Mouse (Mus musculus) MN1 (cell line): ENCODE results near the gene Ahnak.
"Not testable (repeated sequence)": the region's sequence is repeated elsewhere in the genome, so short reads cannot be mapped to it uniquely, and the experiment has no call there.

Source experiments
- DNase-seq: peaks from one replicate; pipeline ENCODE4 v3.0.0-alpha.2; 2016; ENCODE audit warnings: low spot score

Ahnak gene

GRCm38 (mm10) chr19:9067292-9067691 lies 78.2 kb downstream of the Ahnak start:
- DNase-seq, result no peak

DNA sequence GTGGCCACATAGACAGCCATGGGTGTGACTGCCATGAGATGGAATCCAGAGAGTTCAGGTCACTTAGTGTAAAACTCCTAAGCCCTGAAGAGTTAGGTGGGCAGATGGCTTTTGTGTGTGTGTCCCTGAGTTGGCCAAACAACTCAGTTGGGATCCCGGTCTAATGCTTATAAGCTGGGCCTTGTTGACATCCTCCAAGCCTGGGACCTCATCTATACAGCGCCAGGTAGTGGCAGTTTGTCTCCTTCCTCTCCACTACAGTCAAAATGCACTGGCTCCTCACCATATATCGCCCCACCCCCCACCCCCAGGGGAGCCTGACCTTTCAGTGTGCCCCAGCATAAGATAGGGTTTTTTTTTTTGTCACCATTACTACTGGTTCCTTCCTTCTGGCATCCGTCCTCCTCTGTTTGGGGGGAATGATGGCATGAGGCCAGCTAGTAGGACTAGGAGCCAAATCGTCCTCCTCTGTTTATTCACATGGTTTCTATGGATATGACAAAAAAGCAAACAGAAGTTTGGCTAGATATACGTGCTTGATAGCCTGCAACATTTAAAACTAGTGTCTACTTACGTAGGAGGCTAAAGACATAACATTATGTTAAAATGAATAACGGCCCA lies 80.7 kb downstream of the Ahnak start:
- DNase-seq, result no peak

DNA sequence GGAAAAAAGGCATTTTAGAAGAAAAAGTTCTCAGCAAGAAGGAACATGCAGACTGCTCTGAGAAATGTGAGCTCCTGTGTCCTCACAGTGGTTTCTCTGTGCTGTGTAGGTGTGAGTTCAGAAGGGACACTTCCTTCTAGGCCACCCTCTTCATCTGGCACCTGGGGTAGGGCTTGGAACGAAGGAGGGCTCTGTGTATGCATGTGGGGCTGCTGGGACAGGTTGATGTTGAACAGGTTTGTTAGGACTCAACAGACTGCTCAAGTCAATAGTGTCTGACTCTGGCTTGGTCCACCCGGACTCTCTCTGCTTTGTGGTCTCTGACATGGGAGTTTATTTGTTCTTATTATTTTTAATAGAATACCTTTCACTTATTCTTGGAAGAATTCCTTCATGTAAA lies 81.2 kb downstream of the Ahnak start:
- DNase-seq, result no peak

GRCm38 (mm10) chr19:9071456-9072156 lies 82.5 kb downstream of the Ahnak start:
- peak; percentile 70 for DNase-seq

GRCm38 (mm10) chr19:9072157-9072530 lies 83.1 kb downstream of the Ahnak start:
- no peak for DNase-seq

GRCm38 (mm10) chr19:9073776-9074411 lies 84.8 kb downstream of the Ahnak start:
- DNase-seq, result peak; percentile 55

- DNase-seq, result no peak
Observed at GRCm38 (mm10) chr19:9074424-9074823, 85.3 kb downstream of the Ahnak start.

DNA sequence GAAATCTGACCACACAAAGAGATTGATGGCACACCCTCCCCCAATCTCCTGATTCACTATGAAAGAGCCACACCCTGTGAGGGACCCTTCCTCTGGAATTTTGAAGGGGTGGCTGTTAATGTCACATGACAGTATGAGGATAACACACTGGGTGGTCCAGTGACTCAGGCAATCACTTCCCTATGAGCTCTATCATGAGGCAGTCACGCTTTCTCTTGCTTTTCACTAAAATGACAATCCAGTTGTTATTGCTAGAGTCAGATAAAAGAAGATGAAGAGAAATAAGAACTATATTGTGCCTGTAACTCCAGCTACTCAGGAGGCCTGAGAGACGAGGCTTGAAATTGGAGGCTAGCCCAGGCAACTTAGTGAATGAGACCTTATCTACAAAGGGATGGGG lies 86.5 kb downstream of the Ahnak start:
- DNase-seq, result no peak

- DNase-seq, result no peak
Observed at GRCm38 (mm10) chr19:9076035-9076434, 87.0 kb downstream of the Ahnak start.

DNA sequence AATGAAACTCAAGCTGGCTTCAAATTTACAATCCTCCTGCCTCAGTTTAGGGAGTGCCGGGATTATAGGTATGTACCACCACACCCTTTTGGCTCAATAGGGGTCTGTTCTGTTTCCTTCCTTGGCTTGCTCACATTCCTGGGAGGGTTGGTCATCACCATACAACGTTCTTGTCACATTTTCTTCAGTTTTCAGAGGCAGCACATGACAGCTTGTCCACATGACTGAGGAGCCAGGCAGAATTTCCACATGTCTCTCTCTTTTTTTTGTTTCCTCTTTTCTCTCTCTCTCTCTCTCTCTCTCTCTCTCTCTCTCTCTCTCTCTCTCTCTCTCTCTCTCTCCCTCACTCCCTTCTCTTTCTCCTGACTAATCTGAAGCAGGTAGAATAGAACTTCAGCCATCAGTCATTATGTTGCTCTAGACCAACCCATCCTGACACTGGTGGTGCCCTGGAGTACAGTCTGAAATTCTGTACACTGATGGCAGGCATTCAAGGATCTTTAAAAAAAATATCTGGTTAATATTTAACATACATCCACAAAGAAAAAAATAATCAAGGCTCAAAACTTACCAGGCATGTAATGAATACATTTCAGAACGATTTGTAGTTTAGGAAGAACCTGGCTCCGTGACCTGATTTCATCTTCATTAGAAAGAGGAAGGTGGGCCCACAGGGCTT lies 88.0 kb downstream of the Ahnak start:
- no peak for DNase-seq

- peak; percentile 56 for DNase-seq
Observed at GRCm38 (mm10) chr19:9079916-9080315, 90.8 kb downstream of the Ahnak start.

GRCm38 (mm10) chr19:9081311-9082190 lies 92.5 kb downstream of the Ahnak start:
- no peak for DNase-seq

DNA sequence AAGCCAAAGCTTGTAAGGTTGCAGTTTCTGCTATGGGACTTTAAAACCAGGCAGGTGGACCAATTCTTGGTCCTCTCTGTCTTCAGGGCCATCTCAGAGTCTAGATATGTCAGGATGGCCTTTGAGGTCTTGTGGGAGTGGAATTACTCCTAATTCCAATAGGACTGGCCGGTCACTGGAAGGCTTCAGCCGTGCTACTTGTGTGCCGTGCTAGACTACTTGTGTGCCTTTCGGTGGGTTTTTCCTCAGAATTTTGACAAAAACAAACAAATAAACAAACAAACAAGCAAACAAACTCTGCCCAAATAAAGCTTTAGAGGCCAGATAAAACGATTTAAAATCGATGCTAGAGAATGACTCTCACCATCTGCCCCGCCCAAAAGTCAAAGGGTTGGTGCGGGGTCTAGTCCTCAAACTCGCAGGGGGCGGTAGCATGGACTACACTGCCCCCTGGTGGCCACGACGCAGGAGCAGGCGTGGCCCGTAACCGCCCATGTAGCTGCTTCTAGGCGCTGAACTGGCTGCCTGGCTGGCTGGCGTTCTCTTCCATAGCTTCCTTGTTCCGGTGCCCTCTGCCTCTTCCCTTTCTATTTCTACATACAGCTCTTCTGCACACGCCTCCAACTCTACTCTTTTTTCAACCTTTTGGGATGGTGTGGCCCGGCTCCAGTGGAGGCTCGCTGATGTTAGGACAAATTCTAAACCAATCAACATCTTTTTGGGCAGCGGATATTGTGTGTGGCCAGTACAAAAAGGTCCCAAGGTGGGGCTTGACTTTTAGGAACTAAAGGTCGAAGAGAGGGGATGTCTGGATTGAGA lies 93.3 kb downstream of the Ahnak start:
- DNase-seq, result peak; percentile 84

DNA sequence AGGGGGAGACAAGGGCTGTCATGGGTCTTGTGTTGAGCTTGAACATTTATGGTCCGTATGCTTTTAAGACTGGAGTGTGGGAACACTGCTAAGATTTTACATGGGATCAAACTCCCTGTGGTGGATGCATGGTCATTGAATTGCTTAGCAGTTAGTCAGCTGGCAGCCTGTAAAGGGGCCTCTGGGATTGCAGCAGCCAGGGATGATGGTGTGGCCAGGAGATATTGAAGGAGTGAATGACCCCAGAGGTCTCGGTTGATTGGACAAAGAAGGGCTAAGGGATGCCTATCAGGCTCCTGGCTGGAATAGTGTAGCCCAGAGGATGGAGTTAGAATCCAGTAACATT lies 93.9 kb downstream of the Ahnak start:
- DNase-seq, result no peak

DNA sequence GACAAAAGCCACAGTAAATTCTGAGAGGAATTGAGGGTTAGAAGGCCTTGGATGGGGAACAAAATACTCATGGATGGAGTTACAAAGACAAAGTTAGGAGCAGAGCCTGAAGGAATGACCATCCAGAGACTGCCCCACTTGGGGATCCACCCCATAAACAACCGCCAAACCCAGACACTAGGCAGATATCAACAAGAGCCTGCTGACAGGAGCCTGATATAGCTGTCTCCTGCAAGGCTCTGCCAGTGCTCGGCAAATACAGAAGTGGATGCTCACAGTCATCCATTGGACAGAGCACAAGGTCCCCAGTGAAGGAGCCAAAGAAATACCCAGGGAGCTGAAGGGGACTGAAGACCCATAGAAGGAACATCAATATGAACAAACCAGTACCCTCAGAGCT lies 94.8 kb downstream of the Ahnak start:
- DNase-seq, result not testable (repeated sequence)

- no peak for DNase-seq
Observed at GRCm38 (mm10) chr19:9087821-9088220, 98.7 kb downstream of the Ahnak start, which contains the start of gene Scgb1a1. Gene Scgb1a1, minus strand, starts transcription at chr19:9087958.

- DNase-seq, result no peak
Observed at GRCm38 (mm10) chr19:9090191-9090590, 101.1 kb downstream of the Ahnak start.

- DNase-seq, result no peak
Observed at GRCm38 (mm10) chr19:9090709-9091108, 101.6 kb downstream of the Ahnak start.

DNA sequence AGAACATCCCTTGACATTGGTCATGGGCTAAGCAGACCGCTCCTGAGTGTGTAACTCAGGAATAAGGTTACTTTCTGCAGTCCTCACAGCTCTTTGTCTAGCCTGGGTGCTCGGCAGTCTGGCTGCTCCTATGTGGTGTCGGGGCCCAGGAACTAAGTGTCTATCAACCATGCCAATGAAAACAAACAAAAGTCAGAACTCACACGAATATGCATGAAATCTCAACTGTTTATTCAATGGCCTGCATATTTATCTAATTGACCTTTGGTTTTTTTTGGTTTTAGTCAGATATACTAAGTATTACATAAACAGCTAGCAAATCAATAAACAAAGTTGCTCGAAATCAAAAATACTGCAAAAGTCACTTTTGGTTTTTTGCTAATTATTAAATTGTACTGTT lies 106.0 kb downstream of the Ahnak start:
- DNase-seq, result no peak

DNA sequence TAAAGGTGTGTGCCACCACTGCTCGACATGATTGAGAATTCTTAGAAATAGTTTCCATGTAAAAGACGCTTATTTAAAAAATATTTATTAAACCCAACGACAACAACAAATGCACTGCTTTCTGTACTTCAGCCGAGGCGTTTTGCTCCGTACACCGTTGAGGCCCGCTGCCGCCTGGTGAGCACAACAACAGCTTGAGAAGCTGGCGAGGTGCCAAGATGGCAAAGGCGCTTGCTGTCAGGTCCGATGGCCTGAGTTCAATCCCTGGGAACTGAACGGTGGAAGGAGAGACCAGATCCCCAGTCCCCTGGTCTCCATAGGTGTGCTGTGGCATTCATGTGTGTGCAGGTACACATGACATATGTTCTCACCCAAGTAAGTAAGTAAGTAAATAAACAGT lies 108.4 kb downstream of the Ahnak start:
- DNase-seq, result no peak

DNA sequence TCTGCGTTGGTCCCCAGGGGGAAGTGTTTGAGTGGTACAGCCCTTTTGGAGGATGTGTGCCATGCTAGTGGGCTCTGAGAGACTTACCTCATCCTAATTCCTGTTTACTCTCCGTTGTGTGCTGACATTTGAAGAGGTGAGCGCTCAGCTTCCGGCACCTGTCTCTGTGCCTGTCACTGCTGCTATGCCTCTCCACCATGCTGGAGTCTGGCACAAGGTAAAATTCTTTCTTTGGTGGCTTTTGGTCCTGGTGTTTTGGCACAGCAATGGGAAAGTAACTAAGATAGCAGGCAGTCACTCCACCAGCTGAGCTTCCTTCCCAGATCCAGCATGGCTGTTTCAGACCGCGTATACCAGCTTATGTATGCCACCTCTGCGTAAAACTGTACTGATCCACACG lies 110.7 kb downstream of the Ahnak start:
- DNase-seq, result no peak
